Mouse (Mus musculus): ENCODE results near the gene Tekt5.

DNA sequence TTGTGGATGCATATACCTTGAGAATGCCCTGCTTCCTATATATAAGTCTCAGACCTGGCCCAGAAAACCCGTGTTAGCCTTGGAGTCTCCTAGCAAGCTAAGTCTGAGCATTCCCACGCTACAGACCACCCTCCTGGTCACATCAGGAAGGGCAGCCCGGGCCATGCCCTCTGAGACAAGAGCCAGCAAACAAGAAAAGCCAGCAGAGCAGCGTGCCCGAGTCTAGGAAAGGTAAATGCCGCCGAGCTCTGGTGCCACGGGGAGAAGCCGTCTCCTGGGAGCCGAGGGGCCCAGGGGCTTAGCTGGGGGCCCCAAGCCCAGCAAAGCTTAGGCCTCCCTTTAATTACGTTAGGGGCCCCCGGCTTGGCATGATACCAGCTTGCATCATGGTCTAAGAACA is 10.0 kb downstream of the Tekt5 start:
- no peak for TF ChIP-seq POLR2A (IDR thresholded peaks at IDR 0.05; ENCODE audit: borderline replicate concordance, control insufficient read depth, low read depth, low read length)
- TF ChIP-seq CTCF (IDR thresholded peaks at IDR 0.05; ENCODE audit: control insufficient read depth, insufficient read depth, low read length): no peak

Data from bone marrow, adult 2 months (tissue).